Mouse (Mus musculus): ENCODE measurements around the gene Cacna2d1.

Gene Cacna2d1

DNA sequence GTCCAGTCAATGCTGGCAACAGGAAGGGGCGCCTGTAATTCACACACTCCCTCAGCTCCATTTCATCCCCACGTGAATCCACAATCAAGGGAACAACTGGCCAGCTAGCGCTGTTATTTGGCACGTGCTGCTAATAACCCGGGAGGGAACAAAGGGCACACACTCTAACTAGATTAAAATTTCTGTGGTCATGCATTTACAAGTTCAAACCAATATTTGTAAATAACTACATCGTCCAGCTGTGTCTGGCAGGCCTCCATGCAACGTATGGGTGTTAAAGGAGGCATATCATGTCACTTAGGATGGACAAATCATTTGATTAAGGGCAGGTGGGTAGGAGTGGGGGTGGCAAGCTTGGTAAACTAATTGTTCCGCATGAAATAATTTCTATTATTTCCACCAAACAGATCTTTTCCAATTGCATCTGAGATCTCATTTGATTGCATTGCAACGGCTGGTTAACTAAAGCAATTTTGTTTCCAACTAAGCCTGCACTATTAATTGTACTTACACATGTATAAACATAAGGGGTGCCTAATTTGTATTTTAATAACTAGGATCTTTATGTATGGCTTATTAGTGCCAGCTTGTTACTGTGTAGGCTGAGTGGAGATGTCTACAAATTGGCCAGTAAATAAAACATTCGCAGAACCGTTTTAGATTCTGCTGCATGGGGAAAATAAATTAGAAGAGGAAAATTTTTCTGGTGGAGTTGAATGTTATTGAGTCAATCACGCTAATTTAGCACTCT is 231.8 kb downstream of the Cacna2d1 start:
- peak; percentile 90 for DNase-seq

DNA sequence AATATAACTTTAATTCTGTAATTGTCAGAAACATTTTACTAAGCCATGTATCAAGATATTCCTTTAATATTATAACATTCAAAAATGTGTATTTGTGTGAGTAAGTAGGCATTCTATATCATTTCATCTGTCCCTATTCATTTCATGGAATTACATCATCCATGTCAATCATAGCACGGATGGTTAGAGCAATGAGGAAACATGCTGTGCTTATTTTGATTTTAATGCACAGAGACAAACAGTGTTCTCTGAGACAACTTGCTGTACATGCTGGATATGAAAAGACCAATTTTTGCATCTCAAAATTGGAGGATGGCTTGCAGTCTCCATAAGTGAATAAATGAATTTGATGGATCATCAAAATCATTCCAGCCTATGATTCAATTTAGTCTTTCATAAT is 232.4 kb downstream of the Cacna2d1 start:
- DNase-seq: no peak

GRCm38 (mm10) chr5:16181041-16181440 is 246.6 kb downstream of the Cacna2d1 start:
- DNase-seq: peak; percentile 80

GRCm38 (mm10) chr5:16184064-16184463 is 249.6 kb downstream of the Cacna2d1 start:
- DNase-seq: peak; percentile 45

DNA sequence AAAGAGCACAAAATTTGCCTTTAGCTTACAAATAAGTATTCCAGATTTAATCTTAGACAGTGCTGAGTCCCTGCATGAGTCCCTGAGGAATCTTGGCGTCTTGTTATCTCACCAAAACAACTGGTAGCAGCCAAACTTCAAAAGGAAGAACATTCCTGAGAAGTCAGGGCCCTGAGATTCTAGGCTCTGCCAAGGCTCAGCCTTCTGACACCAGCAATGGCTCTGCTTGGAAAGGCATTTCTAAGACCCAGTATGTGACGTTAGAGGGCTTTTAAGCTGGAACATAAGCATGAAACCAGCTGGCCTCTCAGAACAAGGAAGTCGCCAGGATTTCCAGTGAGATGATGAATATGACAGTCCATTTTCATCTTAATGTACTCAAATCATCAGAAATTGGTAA is 253.4 kb downstream of the Cacna2d1 start:
- peak; percentile 97 for DNase-seq

GRCm38 (mm10) chr5:16189878-16190277 is 255.4 kb downstream of the Cacna2d1 start:
- no peak for DNase-seq

GRCm38 (mm10) chr5:16191165-16191564 is 256.7 kb downstream of the Cacna2d1 start:
- no peak for DNase-seq

DNA sequence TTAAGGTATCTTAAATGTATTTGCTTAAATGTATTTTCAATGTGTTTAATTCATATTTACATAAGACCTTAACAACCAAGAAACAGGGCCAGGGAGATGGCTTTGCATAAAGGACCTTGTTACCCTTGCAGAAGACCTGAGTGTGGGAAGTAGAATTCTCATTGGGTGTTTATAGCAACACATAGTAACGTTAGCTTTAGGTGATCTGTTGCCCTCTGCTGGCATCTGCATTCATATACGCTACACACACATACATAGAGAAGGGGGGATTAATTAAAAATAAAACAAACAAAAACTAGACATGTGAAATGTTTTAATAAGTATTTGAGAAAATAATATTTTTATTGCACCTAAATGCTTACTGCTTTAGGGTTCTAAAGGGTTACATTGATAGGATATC is 265.3 kb downstream of the Cacna2d1 start:
- DNase-seq: no peak

- no peak for DNase-seq
Measured at GRCm38 (mm10) chr5:16221960-16222359, 287.5 kb downstream of the Cacna2d1 start.

- DNase-seq: no peak
Measured at GRCm38 (mm10) chr5:16225359-16225758, 290.9 kb downstream of the Cacna2d1 start.

GRCm38 (mm10) chr5:16229384-16229783 is 294.9 kb downstream of the Cacna2d1 start:
- DNase-seq: peak; percentile 75

GRCm38 (mm10) chr5:16231477-16231876 is 297.0 kb downstream of the Cacna2d1 start:
- DNase-seq: no peak

- no peak for DNase-seq
Measured at GRCm38 (mm10) chr5:16234891-16235290, 300.4 kb downstream of the Cacna2d1 start.

DNA sequence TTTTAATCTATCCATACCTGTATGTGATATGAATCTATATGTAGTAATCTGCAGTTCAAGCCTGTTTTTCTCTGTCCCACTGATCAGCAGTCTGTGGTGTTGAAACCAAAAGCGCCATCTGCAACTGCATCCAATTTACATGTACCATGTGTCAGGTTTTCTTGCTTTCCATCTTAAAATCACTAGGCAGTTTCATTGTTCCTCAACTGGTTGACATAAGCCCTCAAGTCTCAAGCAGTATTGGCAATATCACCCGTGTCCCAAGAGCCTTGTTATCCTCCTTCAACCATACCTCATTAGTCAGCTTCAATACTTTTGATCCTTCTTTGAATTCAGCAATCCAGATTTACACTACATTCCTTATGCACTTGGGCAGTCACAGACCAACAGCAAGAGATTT is 301.4 kb downstream of the Cacna2d1 start:
- no peak for DNase-seq

GRCm38 (mm10) chr5:16236608-16237007 is 302.1 kb downstream of the Cacna2d1 start:
- peak; percentile 78 for DNase-seq

- peak; percentile 98 for DNase-seq
Measured at GRCm38 (mm10) chr5:16237972-16238371, 303.5 kb downstream of the Cacna2d1 start.

- DNase-seq: no peak
Measured at GRCm38 (mm10) chr5:16240255-16240654, 305.8 kb downstream of the Cacna2d1 start.

- DNase-seq: no peak
Measured at GRCm38 (mm10) chr5:16243599-16243998, 309.1 kb downstream of the Cacna2d1 start.

- no peak for DNase-seq
Measured at GRCm38 (mm10) chr5:16252738-16253513, 318.4 kb downstream of the Cacna2d1 start.

DNA sequence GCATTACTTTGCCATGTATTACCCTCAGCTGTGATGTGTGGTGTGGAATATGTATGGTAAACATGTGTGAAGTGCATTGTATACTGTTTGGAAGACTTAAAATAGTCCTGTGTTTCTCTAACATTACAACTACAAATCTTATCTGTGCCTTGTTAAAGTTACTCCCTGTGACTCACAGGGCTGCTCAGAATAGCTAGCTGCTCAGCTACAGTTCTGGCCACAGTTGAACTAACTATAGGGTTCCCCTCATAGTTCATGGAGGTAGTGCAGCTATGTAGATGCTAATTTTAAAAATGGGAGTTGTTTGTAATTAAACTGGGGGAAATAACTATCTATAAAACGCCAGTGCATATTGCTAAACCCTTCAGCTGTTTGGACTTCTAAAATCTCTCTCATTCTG is 319.3 kb downstream of the Cacna2d1 start:
- DNase-seq: no peak

DNA sequence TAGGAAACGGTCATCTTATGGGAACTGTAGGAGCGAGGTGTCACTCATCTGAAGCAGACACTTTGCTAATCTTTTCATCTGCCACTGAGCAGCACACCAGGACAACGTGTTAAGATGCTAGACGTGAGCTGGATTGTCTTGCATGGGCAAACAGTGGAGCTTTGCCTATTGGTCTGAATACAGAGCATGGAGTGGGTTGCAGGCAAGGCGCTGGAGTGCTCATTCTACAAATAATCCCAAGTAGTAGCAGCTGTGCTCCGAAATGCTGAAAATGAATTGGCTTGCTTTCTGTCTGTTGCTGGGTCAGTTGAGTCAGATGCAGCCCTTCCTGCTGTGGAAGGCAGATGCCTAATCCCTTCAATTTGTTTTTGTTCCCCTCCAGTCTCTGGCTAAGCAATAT is 330.9 kb downstream of the Cacna2d1 start:
- DNase-seq: no peak

GRCm38 (mm10) chr5:16277058-16277457 is 342.6 kb downstream of the Cacna2d1 start:
- no peak for DNase-seq

GRCm38 (mm10) chr5:16281229-16281628 is 346.7 kb downstream of the Cacna2d1 start:
- no peak for DNase-seq

GRCm38 (mm10) chr5:16293223-16293622 is 358.7 kb downstream of the Cacna2d1 start:
- DNase-seq: no peak

All from heart, adult 11 months (tissue).